Mouse (Mus musculus) stomach, embryonic 16.5 days (tissue): ENCODE data around the gene Chit1. TPM values are rescaled to one million over a fixed set of nuclear protein-coding genes. Genes with fewer than 3 reads are reported as not detected.

Experiments used
- ATAC-seq: fragments of 200-750 bp; cut with Nextera tagmentation; 2 replicates; pipeline ENCODE4 v1.8.0; 2017; ENCODE audit warnings: moderate number of reproducible peaks, moderate TSS enrichment; ENCODE audit not compliant: insufficient read depth, low FRiP score
- H3K27ac ChIP-seq: fragments of 300-500 bp; sonication (generic); 2 replicates; pipeline ENCODE4 v1.5.1; 2014; ENCODE audit warnings: low read length
- H3K27me3 ChIP-seq: fragments of 300-500 bp; sonication (generic); 2 replicates; pipeline ENCODE4 v1.6.1; 2014; ENCODE audit warnings: low read length, control low read depth, mixed read lengths; ENCODE audit not compliant: control insufficient read depth, insufficient read depth
- H3K36me3 ChIP-seq: fragments of 300-500 bp; sonication (generic); 2 replicates; pipeline ENCODE4 v1.6.1; 2014; ENCODE audit warnings: low read length; ENCODE audit not compliant: control insufficient read depth, insufficient read depth
- H3K4me1 ChIP-seq: fragments of 300-500 bp; sonication (generic); 2 replicates; pipeline ENCODE4 v1.6.1; 2014; ENCODE audit warnings: low read length, control low read depth, mixed read lengths; ENCODE audit not compliant: control insufficient read depth, insufficient read depth
- H3K4me2 ChIP-seq: fragments of 300-500 bp; sonication (generic); 2 replicates; pipeline ENCODE4 v1.6.1; 2014; ENCODE audit warnings: low read depth, low read length, mixed read lengths
- H3K4me3 ChIP-seq: fragments of 300-500 bp; sonication (generic); replicated peaks from 2 replicates; pipeline ENCODE4 v1.5.1; 2014; ENCODE audit warnings: mild to moderate bottlenecking, low read length
- H3K9ac ChIP-seq: fragments of 300-500 bp; sonication (generic); 2 replicates; pipeline ENCODE4 v1.6.1; 2014; ENCODE audit warnings: low read length
- H3K9me3 ChIP-seq: fragments of 300-500 bp; sonication (generic); replicated peaks from 2 replicates; pipeline ENCODE4 v1.6.1; 2016; ENCODE audit warnings: low read length, control low read depth; ENCODE audit not compliant: control insufficient read depth
- WGBS: fragments of 180-500 bp; shearing (Covaris S2); extraction: QIAGEN DNeasy Blood & Tissue Kit; methylation state at CpG from one replicate; pipeline ENCODE4 v1.1.7; 2014; 5-methylcytosine and 5-hydroxymethylcytosine counted together
- polyA plus RNA-seq: library from polyadenylated mRNA; unstranded; fragments of >200 nt; fragmentation: Nextera tagmentation; extraction: Ambion mirVana; gene quantifications from 2 replicates; pipeline ENCODE4 v1.2.1, GENCODE M21; 2015

Gene Chit1
- polyA plus RNA-seq, 1 experiment from 2014 or later = 4.8 TPM

DNA sequence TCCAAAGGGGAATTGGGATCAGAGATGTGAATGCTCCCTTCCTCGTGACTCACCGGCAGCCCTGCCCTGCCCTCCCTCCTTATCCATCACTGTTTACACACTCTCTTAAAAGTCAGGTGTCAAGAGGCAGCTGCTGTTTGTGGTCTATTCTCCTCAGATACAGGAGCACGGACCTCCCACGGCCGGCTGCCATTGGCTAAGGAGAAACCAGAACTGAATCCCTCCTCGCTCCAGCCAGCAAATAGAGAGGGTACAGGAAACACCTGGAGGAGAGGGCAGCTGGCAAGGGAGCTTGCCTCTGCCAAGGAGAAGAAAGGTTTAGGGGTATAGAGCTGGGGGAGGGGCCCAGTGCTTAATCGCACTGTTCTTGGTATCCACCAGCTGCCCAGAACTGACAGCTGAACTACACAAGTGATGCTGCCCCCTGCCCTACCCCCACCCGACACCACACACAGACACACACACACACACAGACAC is 43.9 kb upstream of the Chit1 start:
- ATAC-seq = peak; percentile 82
- Histone ChIP-seq H3K4me2 (no peak overlapping the region), H3K4me1 (peaks cover 74% of the 10 kb centered on the region), H3K4me3 (no peak overlapping the region), H3K36me3 (no peaks in the 10 kb centered on the region), H3K27ac (peak overlapping the region; percentile 100), H3K9ac (0 out of 2 replicates have a peak overlapping the region, but pooled peaks have one; percentile 41), H3K9me3 (no peaks in the 10 kb centered on the region), H3K27me3 (no peaks in the 10 kb centered on the region)
- WGBS = 4% methylated on average over 8 of the region's 8 CpGs

DNA sequence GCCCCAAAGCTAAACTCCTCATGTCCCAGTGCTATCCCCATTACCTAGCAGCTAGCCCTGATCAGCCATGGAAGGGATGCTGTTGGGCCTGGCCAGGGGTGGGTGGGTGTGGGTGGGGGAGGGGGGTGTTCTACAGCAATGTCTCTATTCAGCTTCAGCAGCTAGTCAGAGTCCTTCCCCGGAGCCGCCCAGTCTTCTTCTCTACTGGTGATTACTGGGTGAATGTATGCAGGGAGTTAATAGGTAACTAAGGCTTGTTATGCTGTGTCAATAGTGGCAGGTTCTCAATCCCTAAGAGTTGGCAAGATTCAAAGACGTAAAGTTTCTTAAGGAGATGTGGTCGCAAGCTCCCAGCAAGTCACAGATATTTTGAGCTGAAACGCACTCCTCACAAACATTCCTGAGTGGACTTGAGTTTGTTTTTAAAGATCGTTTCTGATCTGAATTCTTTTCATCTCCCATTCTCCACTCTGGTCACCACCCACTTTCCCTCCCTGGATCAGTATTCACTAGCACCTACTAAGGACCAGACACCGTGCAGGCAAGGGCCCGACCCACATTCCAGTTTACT is 40.9 kb upstream of the Chit1 start:
- WGBS = 53% methylated on average over 8 of the region's 8 CpGs
- Histone ChIP-seq H3K9ac (peak overlapping the region; percentile 62), H3K27me3 (no peaks in the 10 kb centered on the region), H3K4me3 (no peak overlapping the region), H3K4me2 (peak overlapping the region; percentile 38), H3K4me1 (peaks cover 67% of the 10 kb centered on the region), H3K36me3 (no peaks in the 10 kb centered on the region; the same call in 1 of the 2 replicates), H3K9me3 (no peaks in the 10 kb centered on the region), H3K27ac (peak overlapping the region; percentile 99)
- peak; percentile 47; the same call in 1 of the 2 replicates for ATAC-seq

- Histone ChIP-seq H3K4me1 (peaks cover 71% of the 10 kb centered on the region), H3K27me3 (no peaks in the 10 kb centered on the region), H3K9me3 (no peaks in the 10 kb centered on the region), H3K27ac (peak overlapping the region; percentile 99), H3K4me2 (peak overlapping the region; percentile 38), H3K9ac (peak overlapping the region; percentile 62), H3K36me3 (peaks cover 7% of the 10 kb centered on the region; the same call in 1 of the 2 replicates), H3K4me3 (no peak overlapping the region)
- 36% methylated on average over 10 of the region's 10 CpGs for WGBS
- ATAC-seq = peak; percentile 15; the same call in 1 of the 2 replicates
Measured at GRCm38 (mm10) chr1:134071411-134072018, 39.5 kb upstream of the Chit1 start.

DNA sequence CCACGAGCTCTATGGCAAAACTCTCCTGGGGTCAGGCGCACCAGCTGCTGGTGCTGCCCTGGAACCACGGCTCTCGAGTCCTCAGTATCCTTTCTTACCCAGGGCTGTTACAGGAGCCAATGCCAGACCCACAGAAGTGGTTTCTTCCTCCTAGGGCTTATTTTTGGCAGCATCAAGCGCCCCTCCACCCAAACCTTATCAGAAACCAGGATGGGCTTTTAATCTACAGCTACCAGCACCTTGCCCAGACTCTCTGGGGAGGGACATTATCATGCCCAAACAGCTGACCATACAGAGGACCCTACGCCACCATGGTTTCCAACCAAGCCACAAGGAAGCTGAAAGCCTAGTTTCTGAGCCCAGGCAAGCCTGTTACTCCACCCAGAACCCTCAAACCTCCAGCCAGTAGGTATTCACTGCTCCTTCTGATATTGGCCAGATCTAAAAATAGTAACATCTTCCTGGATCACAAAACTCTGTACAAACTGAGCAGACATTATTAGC is 37.9 kb upstream of the Chit1 start:
- 81% methylated on average over 6 of the region's 6 CpGs for WGBS
- Histone ChIP-seq H3K27me3 (no peaks in the 10 kb centered on the region), H3K9ac (0 out of 2 replicates have a peak overlapping the region, but pooled peaks have one; percentile 23), H3K36me3 (peaks cover 7% of the 10 kb centered on the region; the same call in 1 of the 2 replicates), H3K4me3 (no peak overlapping the region), H3K9me3 (no peaks in the 10 kb centered on the region), H3K4me1 (peaks cover 73% of the 10 kb centered on the region), H3K27ac (peak overlapping the region; percentile 99), H3K4me2 (no peak overlapping the region)
- 0 out of 2 replicates have a peak, but pooled peaks have one; percentile 6 for ATAC-seq

GRCm38 (mm10) chr1:134073658-134074057 is 37.4 kb upstream of the Chit1 start:
- no peak for ATAC-seq
- 59% methylated on average over 1 of the region's 1 CpGs for WGBS
- peaks cover 7% of the 10 kb centered on the region; the same call in 1 of the 2 replicates for H3K36me3 ChIP-seq
- H3K4me2 ChIP-seq = no peak overlapping the region
- H3K9ac ChIP-seq = no peak overlapping the region
- H3K4me3 ChIP-seq = no peak overlapping the region
- H3K4me1 ChIP-seq = peaks cover 73% of the 10 kb centered on the region
- H3K9me3 ChIP-seq = no peaks in the 10 kb centered on the region
- peak overlapping the region; percentile 99 for H3K27ac ChIP-seq
- no peaks in the 10 kb centered on the region for H3K27me3 ChIP-seq

- Histone ChIP-seq H3K4me1 (peaks cover 72% of the 10 kb centered on the region), H3K4me3 (no peak overlapping the region), H3K4me2 (no peak overlapping the region), H3K27me3 (no peaks in the 10 kb centered on the region), H3K27ac (peak overlapping the region; percentile 99; the same call in 1 of the 2 replicates), H3K9ac (no peak overlapping the region), H3K9me3 (no peaks in the 10 kb centered on the region), H3K36me3 (peaks cover 7% of the 10 kb centered on the region; the same call in 1 of the 2 replicates)
- WGBS = 52% methylated on average over 3 of the region's 3 CpGs
- no peak for ATAC-seq
Measured at GRCm38 (mm10) chr1:134074184-134074583, 36.9 kb upstream of the Chit1 start.

GRCm38 (mm10) chr1:134074606-134075005 is 36.4 kb upstream of the Chit1 start:
- Histone ChIP-seq H3K27me3 (no peaks in the 10 kb centered on the region), H3K4me2 (no peak overlapping the region), H3K4me3 (no peak overlapping the region), H3K9ac (no peak overlapping the region), H3K4me1 (peaks cover 71% of the 10 kb centered on the region), H3K9me3 (no peaks in the 10 kb centered on the region), H3K27ac (no peak overlapping the region; the same call in 1 of the 2 replicates), H3K36me3 (peaks cover 7% of the 10 kb centered on the region; the same call in 1 of the 2 replicates)
- 75% methylated on average over 10 of the region's 10 CpGs for WGBS
- no peak for ATAC-seq

GRCm38 (mm10) chr1:134075532-134075931 is 35.5 kb upstream of the Chit1 start:
- no peak for ATAC-seq
- H3K9me3 ChIP-seq = no peaks in the 10 kb centered on the region
- peak overlapping the region; percentile 83 for H3K4me2 ChIP-seq
- H3K36me3 ChIP-seq = peaks cover 7% of the 10 kb centered on the region; the same call in 1 of the 2 replicates
- 0 out of 2 replicates have a peak overlapping the region, but pooled peaks have one; percentile 7 for H3K27ac ChIP-seq
- peak overlapping the region; percentile 85 for H3K4me3 ChIP-seq
- no peaks in the 10 kb centered on the region for H3K27me3 ChIP-seq
- H3K4me1 ChIP-seq = peaks cover 71% of the 10 kb centered on the region
- 73% methylated on average over 8 of the region's 8 CpGs for WGBS
- H3K9ac ChIP-seq = peak overlapping the region; percentile 90

GRCm38 (mm10) chr1:134076789-134077188 is 34.3 kb upstream of the Chit1 start:
- H3K4me1 ChIP-seq = peaks cover 62% of the 10 kb centered on the region
- 48% methylated on average over 2 of the region's 2 CpGs for WGBS
- H3K4me2 ChIP-seq = peak overlapping the region; percentile 83
- no peaks in the 10 kb centered on the region for H3K9me3 ChIP-seq
- H3K27me3 ChIP-seq = no peaks in the 10 kb centered on the region
- H3K36me3 ChIP-seq = peaks cover 7% of the 10 kb centered on the region; the same call in 1 of the 2 replicates
- H3K4me3 ChIP-seq = peak overlapping the region; percentile 85
- H3K9ac ChIP-seq = peak overlapping the region; percentile 90
- peak overlapping the region; percentile 34 for H3K27ac ChIP-seq
- ATAC-seq = no peak
